Mouse (Mus musculus) ovary, postnatal 10 days (tissue): Measurements from ENCODE around the gene Zc3h14.

Experiments
- DNase-seq: peaks from one replicate; pipeline ENCODE4 v3.0.0; 2022; ENCODE audit warnings: low spot score

Gene Zc3h14

GRCm38 (mm10) chr12:98741011-98741501 is 5.7 kb upstream of the Zc3h14 start:
- DNase-seq, result no peak

- DNase-seq, result no peak
Measured at GRCm38 (mm10) chr12:98745626-98746025, 1.1 kb upstream of the Zc3h14 start.

- DNase-seq, result no peak
Measured at GRCm38 (mm10) chr12:98746131-98746530, 633 bp upstream of the Zc3h14 start.

GRCm38 (mm10) chr12:98747380-98747753 is 603 bp downstream of the Zc3h14 start:
- DNase-seq, result no peak

- no peak for DNase-seq
Measured at GRCm38 (mm10) chr12:98757636-98758035, 10.9 kb downstream of the Zc3h14 start.

- DNase-seq, result no peak
Measured at GRCm38 (mm10) chr12:98759700-98760099, 12.9 kb downstream of the Zc3h14 start.

GRCm38 (mm10) chr12:98766241-98766640 is 19.5 kb downstream of the Zc3h14 start:
- DNase-seq, result no peak

- no peak for DNase-seq
Measured at GRCm38 (mm10) chr12:98777509-98777908, 30.7 kb downstream of the Zc3h14 start.

- no peak for DNase-seq
Measured at GRCm38 (mm10) chr12:98779148-98779547, 32.4 kb downstream of the Zc3h14 start.

GRCm38 (mm10) chr12:98784251-98784650 is 37.5 kb downstream of the Zc3h14 start:
- DNase-seq, result no peak

- no peak for DNase-seq
Measured at GRCm38 (mm10) chr12:98795731-98796318, 49.1 kb downstream of the Zc3h14 start.

GRCm38 (mm10) chr12:98800334-98800733 is 53.6 kb downstream of the Zc3h14 start:
- no peak for DNase-seq

- no peak for DNase-seq
Measured at GRCm38 (mm10) chr12:98802245-98802644, 55.5 kb downstream of the Zc3h14 start.

- no peak for DNase-seq
Measured at GRCm38 (mm10) chr12:98804078-98804748, 57.4 kb downstream of the Zc3h14 start.

- no peak for DNase-seq
Measured at GRCm38 (mm10) chr12:98820781-98821180, 74.0 kb downstream of the Zc3h14 start.

- DNase-seq, result no peak
Measured at GRCm38 (mm10) chr12:98831122-98831521, 84.4 kb downstream of the Zc3h14 start.

- DNase-seq, result no peak
Measured at GRCm38 (mm10) chr12:98832929-98833598, 86.3 kb downstream of the Zc3h14 start.

GRCm38 (mm10) chr12:98833901-98834300 is 87.1 kb downstream of the Zc3h14 start:
- DNase-seq, result no peak

- no peak for DNase-seq
Measured at GRCm38 (mm10) chr12:98834879-98835278, 88.1 kb downstream of the Zc3h14 start.

GRCm38 (mm10) chr12:98835466-98835865 is 88.7 kb downstream of the Zc3h14 start:
- DNase-seq, result no peak
